Mouse (Mus musculus) CH12.LX (cell line): ENCODE data around the gene Cmklr1. TPM values are rescaled to one million over a fixed set of nuclear protein-coding genes. Genes with fewer than 3 reads are reported as not detected.

Source experiments
- DNase-seq: peaks from one replicate; pipeline ENCODE4 v3.0.0-alpha.2; 2013; ENCODE audit errors: extremely low read depth
- H3K27ac ChIP-seq: 2 replicates; pipeline ENCODE4 v1.5.1; 2012; ENCODE audit warnings: low read depth, mild to moderate bottlenecking, control low read depth, moderate library complexity; ENCODE audit not compliant: insufficient read depth
- H3K27me3 ChIP-seq: replicated peaks from 2 replicates; pipeline ENCODE3; 2012; ENCODE audit warnings: inconsistent platforms
- H3K36me3 ChIP-seq, 2 experiments: replicated peaks in 1 of 2; 2 replicates each; pipeline versions ENCODE3 to v1.6.1; 2012; ENCODE audit warnings: inconsistent platforms in 1 of 2, low read length in 1 of 2, mild to moderate bottlenecking in 1 of 2, mixed read lengths in 1 of 2, moderate library complexity in 1 of 2; ENCODE audit not compliant: control insufficient read depth in 1 of 2, insufficient read depth in 1 of 2
- H3K4me1 ChIP-seq, 2 experiments: 2 replicates each; pipeline ENCODE4 v1.6.1; 2012; ENCODE audit warnings: inconsistent platforms in 1 of 2, moderate library complexity in 1 of 2; ENCODE audit not compliant: insufficient read depth in 2 of 2, control insufficient read depth in 1 of 2
- H3K4me2 ChIP-seq: 2 replicates; pipeline ENCODE4 v1.6.1; 2012; ENCODE audit warnings: low read depth, mild to moderate bottlenecking, control low read depth; ENCODE audit not compliant: poor library complexity, insufficient read depth, severe bottlenecking
- H3K4me3 ChIP-seq, 3 experiments: fragments of 150-350 bp in 1 of 3; sonication (generic) in 1 of 3; replicated peaks in 1 of 3; 2 replicates each; pipeline versions ENCODE3 to v1.5.1; 2011 to 2012; ENCODE audit warnings: low read depth in 2 of 3, low read length in 2 of 3, mild to moderate bottlenecking in 2 of 3, moderate library complexity in 2 of 3, control low read depth in 1 of 3, improper control_type of control experiment in 1 of 3, inconsistent platforms in 1 of 3, mixed read lengths in 1 of 3; ENCODE audit not compliant: poor library complexity in 1 of 3
- H3K79me2 ChIP-seq: replicated peaks from 2 replicates; pipeline ENCODE4 v1.6.1; 2012; ENCODE audit warnings: mild to moderate bottlenecking, moderate library complexity; ENCODE audit not compliant: control insufficient read depth, poor library complexity, insufficient read depth, severe bottlenecking; ENCODE audit errors: extremely low read depth
- H3K9ac ChIP-seq: 2 replicates; pipeline ENCODE4 v1.6.1; 2012; ENCODE audit warnings: low read depth, mild to moderate bottlenecking, control low read depth, moderate library complexity; ENCODE audit not compliant: insufficient read depth
- H3K9me3 ChIP-seq: replicated peaks from 2 replicates; pipeline ENCODE3; 2012; ENCODE audit warnings: low read length, inconsistent platforms, mixed read lengths
- BHLHE40 ChIP-seq: IDR thresholded peaks from 2 replicates; pipeline ENCODE4 v1.6.1; 2011; ENCODE audit warnings: mild to moderate bottlenecking, low read depth, low read length, improper control_type of control experiment
- CHD1 ChIP-seq: IDR thresholded peaks from 2 replicates; pipeline ENCODE4 v1.6.1; 2012; ENCODE audit warnings: low read depth, low read length, improper control_type of control experiment, inconsistent platforms
- CHD2 ChIP-seq: IDR thresholded peaks from 2 replicates; pipeline ENCODE4 v1.6.1; 2011; ENCODE audit warnings: low read length, improper control_type of control experiment
- ELF1 ChIP-seq: IDR thresholded peaks from 2 replicates; pipeline ENCODE4 v1.6.1; 2014; ENCODE audit warnings: low read depth, mild to moderate bottlenecking, inconsistent platforms, low read length, improper control_type of control experiment
- GABPA ChIP-seq: IDR thresholded peaks from 2 replicates; pipeline ENCODE4 v1.6.1; 2012; ENCODE audit warnings: low read depth, low read length, improper control_type of control experiment, inconsistent platforms; ENCODE audit not compliant: insufficient replicate concordance
- HCFC1 ChIP-seq: IDR thresholded peaks from 2 replicates; pipeline ENCODE4 v1.6.1; 2012; ENCODE audit warnings: low read depth, mild to moderate bottlenecking, inconsistent platforms, low read length, improper control_type of control experiment
- JUND ChIP-seq: conservative IDR thresholded peaks from 2 replicates; pipeline ENCODE4 v1.6.1; 2011; ENCODE audit warnings: low read depth, low read length, improper control_type of control experiment
- KAT2A ChIP-seq: IDR thresholded peaks from 2 replicates; pipeline ENCODE4 v1.6.1; 2012; ENCODE audit warnings: low read length, improper control_type of control experiment, inconsistent platforms; ENCODE audit not compliant: insufficient replicate concordance
- MAZ ChIP-seq: IDR thresholded peaks from 2 replicates; pipeline ENCODE4 v1.6.1; 2012; ENCODE audit warnings: low read depth, mild to moderate bottlenecking, inconsistent platforms, low read length, improper control_type of control experiment, moderate library complexity
- MEF2A ChIP-seq: IDR thresholded peaks from 2 replicates; pipeline ENCODE4 v1.6.1; 2014; ENCODE audit warnings: low read depth, mild to moderate bottlenecking, inconsistent platforms, low read length, improper control_type of control experiment, borderline replicate concordance
- MXI1 ChIP-seq: IDR thresholded peaks from 2 replicates; pipeline ENCODE4 v1.6.1; 2011; ENCODE audit warnings: mild to moderate bottlenecking, low read depth, low read length, improper control_type of control experiment
- MYC ChIP-seq: IDR thresholded peaks from 2 replicates; pipeline ENCODE4 v1.6.1; 2011; ENCODE audit warnings: low read depth, mild to moderate bottlenecking, improper control_type of control experiment, low read length
- NRF1 ChIP-seq: IDR thresholded peaks from 2 replicates; pipeline ENCODE4 v1.6.1; 2014; ENCODE audit warnings: low read depth, mild to moderate bottlenecking, inconsistent platforms, low read length, improper control_type of control experiment, moderate library complexity
- PAX5 ChIP-seq: IDR thresholded peaks from 2 replicates; pipeline ENCODE4 v1.6.1; 2012; ENCODE audit warnings: low read length, inconsistent platforms, mixed read lengths
- POLR2AphosphoS2 ChIP-seq: IDR thresholded peaks from 2 replicates; pipeline ENCODE4 v1.6.1; 2011; ENCODE audit warnings: low read depth, low read length, improper control_type of control experiment
- SIN3A ChIP-seq: IDR thresholded peaks from 2 replicates; pipeline ENCODE4 v1.6.1; 2012; ENCODE audit warnings: low read length, improper control_type of control experiment, inconsistent platforms
- UBTF ChIP-seq: IDR thresholded peaks from 2 replicates; pipeline ENCODE4 v1.6.1; 2012; ENCODE audit warnings: low read depth, mild to moderate bottlenecking, inconsistent platforms, low read length, improper control_type of control experiment, moderate library complexity
- USF1 ChIP-seq: IDR thresholded peaks from 2 replicates; pipeline ENCODE4 v1.6.1; 2014; ENCODE audit warnings: low read depth, mild to moderate bottlenecking, inconsistent platforms, low read length, improper control_type of control experiment
- USF2 ChIP-seq: conservative IDR thresholded peaks from 2 replicates; pipeline ENCODE4 v1.6.1; 2011; ENCODE audit warnings: low read depth, low read length, improper control_type of control experiment
- ZKSCAN1 ChIP-seq: IDR thresholded peaks from 2 replicates; pipeline ENCODE4 v1.6.1; 2012; ENCODE audit warnings: low read depth, inconsistent platforms, low read length, improper control_type of control experiment, borderline replicate concordance
- ZMIZ1 ChIP-seq: IDR thresholded peaks from 2 replicates; pipeline ENCODE4 v1.6.1; 2012; ENCODE audit warnings: low read depth, mild to moderate bottlenecking, inconsistent platforms, low read length, improper control_type of control experiment
- ZNF384 ChIP-seq: IDR thresholded peaks from 2 replicates; pipeline ENCODE4 v1.6.1; 2012; ENCODE audit warnings: low read depth, low read length, improper control_type of control experiment, inconsistent platforms
- dilution Hi-C: fragments of 300-500 bp; cut with MboI; formaldehyde crosslinking; loops from 2 replicates; pipeline ENCODE4 v1.14.3; 2020; ENCODE audit warnings: low sequenced_read_pairs; ENCODE audit not compliant: extremely low pct_unique_long_range_greater_than_20kb, extremely low pct_ligation_motif_present
- in situ Hi-C: fragments of 300-500 bp; cut with MboI; formaldehyde crosslinking; loops from 3 replicates; pipeline ENCODE4 v1.14.3; 2019; ENCODE audit warnings: low sequenced_read_pairs, low pct_ligation_motif_present, low pct_unique_long_range_greater_than_20kb, mixed read lengths
- polyA plus RNA-seq: library from polyadenylated mRNA; unstranded; fragments of >175 nt; gene quantifications from 2 replicates; pipeline ENCODE4 v1.2.1, GENCODE M21; 2012; ENCODE audit warnings: low read depth; ENCODE audit not compliant: insufficient read length
- total RNA-seq, 2 experiments: library from RNA; depleted of rRNA; stranded (reverse); fragments of 300-350 nt in 1 of 2; fragments of >200 nt in 1 of 2; gene quantifications; 2 replicates each; pipeline ENCODE4 v1.2.3; 2012 to 2014

Cmklr1 gene
- total and polyA plus RNA-seq, 3 experiments: not detected

GRCm38 (mm10) chr5:113635861-113636565, 14.2 kb downstream of the Cmklr1 start:
- no peak overlapping the region for H3K4me3 ChIP-seq
- in situ Hi-C loops (no loop called here), dilution Hi-C loops (no loop called here)
- TF ChIP-seq ZNF384 (no peak), USF1 (no peak), CHD2 (no peak), HCFC1 (no peak), CHD1 (no peak), USF2 (no peak), NRF1 (no peak)
- H3K27ac ChIP-seq: no peak overlapping the region
- H3K4me2 ChIP-seq: no peak overlapping the region
- H3K27me3 ChIP-seq: peaks cover 89% of the 10 kb centered on the region
- H3K4me1 ChIP-seq: 0 out of 4 replicates have a peak, but pooled peaks cover 0 to 3% of the 10 kb centered on the region in 2 experiments
- H3K36me3 ChIP-seq: no peaks in the 10 kb centered on the region
- no peaks in the 10 kb centered on the region for H3K79me2 ChIP-seq
- no peak overlapping the region for H3K9ac ChIP-seq
- H3K9me3 ChIP-seq: no peaks in the 10 kb centered on the region
- DNase-seq: no peak

GRCm38 (mm10) chr5:113634887-113635610, 15.2 kb downstream of the Cmklr1 start:
- Histone ChIP-seq H3K9ac (no peak overlapping the region), H3K27me3 (peaks cover 94% of the 10 kb centered on the region), H3K9me3 (no peaks in the 10 kb centered on the region), H3K27ac (no peak overlapping the region), H3K79me2 (no peaks in the 10 kb centered on the region), H3K4me2 (no peak overlapping the region), H3K4me1 (0 out of 4 replicates have a peak, but pooled peaks cover 0 to 3% of the 10 kb centered on the region in 2 experiments), H3K4me3 (no peak overlapping the region), H3K36me3 (no peaks in the 10 kb centered on the region)
- dilution Hi-C loops: no loop called here
- TF ChIP-seq UBTF: no peak
- TF ChIP-seq KAT2A: no peak
- TF ChIP-seq SIN3A: no peak
- no peak for TF ChIP-seq MXI1
- TF ChIP-seq GABPA: no peak
- no peak for TF ChIP-seq ZMIZ1
- TF ChIP-seq CHD1: no peak
- no peak for TF ChIP-seq JUND
- TF ChIP-seq MYC: no peak
- TF ChIP-seq HCFC1: no peak
- TF ChIP-seq ZNF384: no peak
- TF ChIP-seq MEF2A: no peak
- TF ChIP-seq PAX5: no peak
- TF ChIP-seq NRF1: no peak
- TF ChIP-seq ELF1: no peak
- TF ChIP-seq BHLHE40: no peak
- no peak for TF ChIP-seq POLR2AphosphoS2
- TF ChIP-seq ZKSCAN1: no peak
- TF ChIP-seq MAZ: no peak
- in situ Hi-C loops: no loop called here
- no peak for DNase-seq
